In genomic region chr9:13893044-13893443, GRCm38 (mm10) we compare ENCODE assay signal across 27 mouse cellular contexts.
DNase-seq lines count a peak whose midpoint lies in the region; ATAC-seq and TF ChIP-seq lines count a peak whose summit lies in the region.
"Had no signal": no experiment of that assay in that cellular context is flagged by ENCODE, and none has a peak within 500 bp of the region (broad histone marks: within the 10 kb centered on the region; RNA-seq: fewer than 3 reads in every experiment).

No protein-coding gene starts in this region.

- H3K4me3 ChIP-seq in embryonic facial prominence, embryonic 14.5 days (ENCODE audit: low read depth, low read length), result no peak overlapping the region
- H3K4me3 ChIP-seq in limb, embryonic 14.5 days (replicated peaks; ENCODE audit: low read length), result no peak overlapping the region
- no peak overlapping the region for H3K4me3 ChIP-seq in lung, adult 2 months (replicated peaks; ENCODE audit: extremely low read depth, low read depth, low read length)
- H3K4me3 ChIP-seq: forebrain, embryonic 13.5 days; kidney, embryonic 15.5 days; layer of hippocampus, adult 2 months; left cerebral cortex, adult 2 months; liver, embryonic 15.5 days; lung, embryonic 15.5 days; midbrain, embryonic 12.5 days; stomach, embryonic 15.5 days had no signal

- 16% methylated on average over 4 of the region's 4 CpGs for WGBS in embryonic facial prominence, embryonic 14.5 days
- 19% methylated on average over 4 of the region's 4 CpGs for WGBS in limb, embryonic 14.5 days
- WGBS in lung, adult 2 months, result 59% methylated on average over 4 of the region's 4 CpGs

- peak; percentile 70 for DNase-seq in heart, adult 11 months
- no peak for DNase-seq in heart, postnatal 36 days
- peak; percentile 42 for DNase-seq in embryo, embryonic 11 days
- peak; percentile 73 for DNase-seq in embryonic facial prominence, embryonic 14.5 days (ENCODE audit: low spot score)
- DNase-seq in limb, embryonic 14.5 days (ENCODE audit: low spot score), result peak; percentile 40
- no peak for DNase-seq in lung, adult 2 months
- no peak for DNase-seq in right cerebral cortex, postnatal 14 days
- DNase-seq: adrenal gland, postnatal 25 days; cerebellum, adult 2 months; cerebellum, postnatal 25 days; gastrocnemius, postnatal 10 days; heart, postnatal 14 days; kidney, adult 18-20 months; kidney, postnatal 36 days; right cerebral cortex, postnatal 25 days; thymus, adult 18-20 months; thymus, postnatal 25 days had no signal

- no peak for TF ChIP-seq POLR2A in limb, embryonic 14.5 days (IDR thresholded peaks at IDR 0.05; ENCODE audit: borderline replicate concordance, extremely low read depth, insufficient read depth, insufficient read length)
- no peak for TF ChIP-seq POLR2A in lung, adult 2 months (IDR thresholded peaks at IDR 0.05; ENCODE audit: borderline replicate concordance, extremely low read depth, low read depth, low read length)

- H3K9me3 ChIP-seq in embryonic facial prominence, embryonic 14.5 days (ENCODE audit: control insufficient read depth, low read length), result peaks cover 4% of the 10 kb centered on the region; the same call in 1 of the 2 replicates
- H3K9me3 ChIP-seq in limb, embryonic 14.5 days (ENCODE audit: control insufficient read depth, low read length), result peaks cover 4% of the 10 kb centered on the region; the same call in 1 of the 2 replicates
- H3K9me3 ChIP-seq: forebrain, embryonic 13.5 days; kidney, embryonic 15.5 days; stomach, embryonic 15.5 days had no signal

- peak; percentile 49; the same call in 1 of the 2 replicates for ATAC-seq in embryonic facial prominence, embryonic 14.5 days (ENCODE audit: low read depth)
- peak; percentile 73; the same call in 1 of the 2 replicates for ATAC-seq in limb, embryonic 14.5 days (ENCODE audit: low FRiP score, low read depth)
- ATAC-seq: forebrain, embryonic 13.5 days; hindbrain, embryonic 16.5 days had no signal

- peak overlapping the region; percentile 24 for H3K4me2 ChIP-seq in embryonic facial prominence, embryonic 14.5 days (ENCODE audit: low read depth, low read length)
- H3K4me2 ChIP-seq in limb, embryonic 14.5 days (replicated peaks; ENCODE audit: low read depth, low read length, severe bottlenecking), result no peak overlapping the region
- H3K4me2 ChIP-seq: forebrain, embryonic 13.5 days; kidney, embryonic 15.5 days; liver, embryonic 15.5 days; lung, embryonic 15.5 days; midbrain, embryonic 12.5 days; stomach, embryonic 15.5 days had no signal

- peaks cover 20% of the 10 kb centered on the region for H3K4me1 ChIP-seq in embryonic facial prominence, embryonic 14.5 days (ENCODE audit: control insufficient read depth, insufficient read depth, low read length)
- H3K4me1 ChIP-seq in limb, embryonic 14.5 days (ENCODE audit: control insufficient read depth, insufficient read depth, low read length), result 0 out of 2 replicates have a peak, but pooled peaks cover 4% of the 10 kb centered on the region
- no peaks in the 10 kb centered on the region for H3K4me1 ChIP-seq in lung, adult 2 months (ENCODE audit: control insufficient read depth, insufficient read depth, low read length)
- H3K4me1 ChIP-seq: liver, embryonic 15.5 days had no signal

- no peak for TF ChIP-seq CTCF in lung, adult 2 months (IDR thresholded peaks at IDR 0.05; ENCODE audit: insufficient read depth, low read length)

- H3K27ac ChIP-seq in embryonic facial prominence, embryonic 14.5 days (replicated peaks; ENCODE audit: low read depth, low read length), result peak overlapping the region; percentile 66; the same call in 1 of the 2 replicates
- H3K27ac ChIP-seq in limb, embryonic 14.5 days (replicated peaks; ENCODE audit: low read depth, low read length), result no peak overlapping the region; the same call in 1 of the 2 replicates
- H3K27ac ChIP-seq: forebrain, embryonic 13.5 days; kidney, embryonic 15.5 days; layer of hippocampus, adult 2 months; liver, embryonic 15.5 days; lung, embryonic 15.5 days; midbrain, embryonic 12.5 days; stomach, embryonic 15.5 days had no signal

- no peaks in the 10 kb centered on the region for H3K36me3 ChIP-seq in embryonic facial prominence, embryonic 14.5 days (ENCODE audit: control insufficient read depth, insufficient read depth, low read length)
- no peaks in the 10 kb centered on the region for H3K36me3 ChIP-seq in limb, embryonic 14.5 days (ENCODE audit: control insufficient read depth, insufficient read depth, low read length)
- H3K36me3 ChIP-seq: G1E; kidney, embryonic 15.5 days; liver, embryonic 15.5 days; lung, embryonic 15.5 days; midbrain, embryonic 12.5 days; stomach, embryonic 15.5 days had no signal

- H3K9ac ChIP-seq in embryonic facial prominence, embryonic 14.5 days (ENCODE audit: low read depth, low read length), result no peak overlapping the region
- H3K9ac ChIP-seq in limb, embryonic 14.5 days (ENCODE audit: low read depth, low read length, severe bottlenecking), result no peak overlapping the region
- H3K9ac ChIP-seq: forebrain, embryonic 13.5 days; kidney, embryonic 15.5 days; liver, embryonic 15.5 days; lung, embryonic 15.5 days; midbrain, embryonic 12.5 days; stomach, embryonic 15.5 days had no signal

- intact Hi-C loops in heart, postnatal 36 days (cut with DNase I), result no loop called here

- no peaks in the 10 kb centered on the region for H3K27me3 ChIP-seq in embryonic facial prominence, embryonic 14.5 days (replicated peaks; ENCODE audit: control insufficient read depth, insufficient read depth, low read length)
- no peaks in the 10 kb centered on the region for H3K27me3 ChIP-seq in limb, embryonic 14.5 days (ENCODE audit: control insufficient read depth, insufficient read depth, low read length)
- H3K27me3 ChIP-seq: forebrain, embryonic 13.5 days; kidney, embryonic 15.5 days; lung, embryonic 15.5 days; stomach, embryonic 15.5 days had no signal

Comparison
In these comparisons a context has a peak if more than half of its experiments do, and no peak if none do; other contexts are left out.
1. DNase-seq: peak in heart, adult 11 months (single experiment), embryo, embryonic 11 days (single experiment), embryonic facial prominence, embryonic 14.5 days (single experiment) and limb, embryonic 14.5 days (single experiment); none in heart, postnatal 36 days (0 of 2), lung, adult 2 months (single experiment) and right cerebral cortex, postnatal 14 days (single experiment).